Mouse (Mus musculus) erythroblast, adult 5-6 weeks (primary cell): ENCODE measurements around the gene Cstad. TPM values are rescaled to one million over a fixed set of nuclear protein-coding genes. Genes with fewer than 3 reads are reported as not detected.

Experiments
- ATAC-seq: replicated peaks from 2 replicates; pipeline ENCODE4 v1.8.0; 2016; ENCODE audit warnings: moderate number of reproducible peaks, mild to moderate bottlenecking, moderate TSS enrichment, inconsistent platforms; ENCODE audit not compliant: poor library complexity, low FRiP score, severe bottlenecking
- total RNA-seq, 2 experiments: library from RNA; stranded (forward) in 1 of 2; stranded (reverse) in 1 of 2; fragments of 150-400 nt in 1 of 2; fragments of 200-764, 138-1000 nt in 1 of 2; gene quantifications; 2 replicates each; pipeline versions ENCODE4 v1.2.3 to v1.2.4; 2015 to 2017; ENCODE audit warnings: low replicate concordance in 2 of 2

The Cstad gene
- total RNA-seq, 2 experiments from 2014 or later, result not detected

- no peak for ATAC-seq
These were observed 1.9 kb upstream of the Cstad start for GRCm38 (mm10) chr2:30592951-30593350.

- ATAC-seq, result no peak
These were observed 1.1 kb upstream of the Cstad start for GRCm38 (mm10) chr2:30593636-30594310.

- ATAC-seq, result no peak
These were observed 956 bp downstream of the Cstad start for GRCm38 (mm10) chr2:30595796-30596195.

- ATAC-seq, result no peak
These were observed 4.8 kb downstream of the Cstad start for GRCm38 (mm10) chr2:30599621-30600020.

GRCm38 (mm10) chr2:30600291-30600690, 5.5 kb downstream of the Cstad start:
- no peak for ATAC-seq

GRCm38 (mm10) chr2:30600965-30601841, 6.4 kb downstream of the Cstad start:
- no peak for ATAC-seq

- ATAC-seq, result no peak
These were observed 7.6 kb downstream of the Cstad start for GRCm38 (mm10) chr2:30602451-30602850.

GRCm38 (mm10) chr2:30603731-30604130, 8.9 kb downstream of the Cstad start:
- ATAC-seq, result no peak

- ATAC-seq, result no peak
These were observed 10.3 kb downstream of the Cstad start for GRCm38 (mm10) chr2:30604880-30605761.

GRCm38 (mm10) chr2:30605762-30606051, 10.9 kb downstream of the Cstad start:
- ATAC-seq, result no peak

- no peak for ATAC-seq
These were observed 11.8 kb downstream of the Cstad start for GRCm38 (mm10) chr2:30606621-30607052.

GRCm38 (mm10) chr2:30607941-30608340, 13.1 kb downstream of the Cstad start:
- ATAC-seq, result no peak

- no peak for ATAC-seq
These were observed 13.9 kb downstream of the Cstad start for GRCm38 (mm10) chr2:30608690-30609201.

GRCm38 (mm10) chr2:30613574-30613973, 18.7 kb downstream of the Cstad start:
- no peak for ATAC-seq

GRCm38 (mm10) chr2:30614151-30614923, 19.5 kb downstream of the Cstad start:
- ATAC-seq, result no peak

GRCm38 (mm10) chr2:30615869-30616268, 21.0 kb downstream of the Cstad start:
- no peak for ATAC-seq

GRCm38 (mm10) chr2:30616464-30616863, 21.6 kb downstream of the Cstad start:
- no peak for ATAC-seq

GRCm38 (mm10) chr2:30618487-30619248, 23.8 kb downstream of the Cstad start:
- no peak for ATAC-seq

GRCm38 (mm10) chr2:30623873-30624272, 29.0 kb downstream of the Cstad start:
- no peak for ATAC-seq
